Comparison of ENCODE assay signal across 28 mouse cellular contexts in genomic region chr10:122542573-122542972, GRCm38 (mm10).
DNase-seq lines count a peak whose midpoint lies in the region; ATAC-seq lines count a peak whose summit lies in the region.
"Had no signal": no experiment of that assay in that cellular context is flagged by ENCODE, and none has a peak within 500 bp of the region (broad histone marks: within the 10 kb centered on the region; RNA-seq: fewer than 3 reads in every experiment).

No protein-coding gene starts in this region.

- no peaks in the 10 kb centered on the region for H3K27me3 ChIP-seq in forebrain, embryonic 13.5 days
- no peaks in the 10 kb centered on the region for H3K27me3 ChIP-seq in forebrain, embryonic 11.5 days (ENCODE audit: control insufficient read depth, insufficient read depth, low read length)
- no peaks in the 10 kb centered on the region for H3K27me3 ChIP-seq in lung, embryonic 15.5 days
- no peaks in the 10 kb centered on the region for H3K27me3 ChIP-seq in limb, embryonic 10.5 days (ENCODE audit: low read depth, poor library complexity, severe bottlenecking)
- H3K27me3 ChIP-seq: embryonic facial prominence, embryonic 13.5 days; forebrain, embryonic 15.5 days; heart, embryonic 12.5 days; heart, embryonic 15.5 days had no signal

- DNase-seq in adrenal gland, postnatal 10 days: peak; percentile 22
- DNase-seq in adrenal gland, adult 8-10 months: no peak
- DNase-seq in forebrain, embryonic 11.5 days (ENCODE audit: low spot score): no peak
- DNase-seq in lung, postnatal 10 days: no peak
- peak; percentile 16 for DNase-seq in testis, postnatal 14 days (ENCODE audit: low spot score)
- DNase-seq in limb, embryonic 10.5 days (ENCODE audit: low spot score): no peak
- DNase-seq: cerebellum, adult 11 months; cerebellum, adult 2 months; cerebellum, adult 9-11 months; cerebellum, postnatal 25 days; gastrocnemius, adult 2 months; gastrocnemius, postnatal 14 days; heart, adult 18-20 months; heart, postnatal 36 days; kidney, adult 18-20 months had no signal

- H3K4me1 ChIP-seq in forebrain, embryonic 13.5 days: no peaks in the 10 kb centered on the region
- H3K4me1 ChIP-seq in forebrain, embryonic 11.5 days (replicated peaks; ENCODE audit: control insufficient read depth, insufficient read depth, low read length): no peaks in the 10 kb centered on the region
- H3K4me1 ChIP-seq in lung, embryonic 15.5 days: no peaks in the 10 kb centered on the region
- H3K4me1 ChIP-seq in limb, embryonic 10.5 days: no peaks in the 10 kb centered on the region

- H3K9me3 ChIP-seq in forebrain, embryonic 13.5 days (replicated peaks): no peaks in the 10 kb centered on the region; the same call in 1 of the 2 replicates
- H3K9me3 ChIP-seq in forebrain, embryonic 11.5 days (ENCODE audit: control insufficient read depth, low read length): no peaks in the 10 kb centered on the region
- no peaks in the 10 kb centered on the region for H3K9me3 ChIP-seq in lung, embryonic 15.5 days
- no peaks in the 10 kb centered on the region for H3K9me3 ChIP-seq in limb, embryonic 10.5 days (replicated peaks)
- H3K9me3 ChIP-seq: embryonic facial prominence, embryonic 13.5 days; forebrain, embryonic 10.5 days; forebrain, embryonic 15.5 days; heart, embryonic 15.5 days had no signal

- no peak overlapping the region for H3K27ac ChIP-seq in forebrain, embryonic 13.5 days
- no peak overlapping the region for H3K27ac ChIP-seq in forebrain, embryonic 11.5 days (ENCODE audit: low read depth, low read length)
- H3K27ac ChIP-seq in lung, embryonic 15.5 days: no peak overlapping the region
- H3K27ac ChIP-seq in limb, embryonic 10.5 days: no peak overlapping the region
- H3K27ac ChIP-seq: embryonic facial prominence, embryonic 13.5 days; forebrain, embryonic 10.5 days; forebrain, embryonic 15.5 days; gastrocnemius, adult 2 months; heart, embryonic 15.5 days; hindbrain, embryonic 14.5 days; hindbrain, postnatal 0 days had no signal

- no peak overlapping the region for H3K4me2 ChIP-seq in forebrain, embryonic 13.5 days
- no peak overlapping the region for H3K4me2 ChIP-seq in forebrain, embryonic 11.5 days (ENCODE audit: low read depth, low read length, severe bottlenecking)
- no peak overlapping the region for H3K4me2 ChIP-seq in lung, embryonic 15.5 days
- H3K4me2 ChIP-seq: embryonic facial prominence, embryonic 13.5 days; forebrain, embryonic 15.5 days; heart, embryonic 12.5 days; heart, embryonic 15.5 days; hindbrain, embryonic 14.5 days had no signal

- WGBS in forebrain, embryonic 13.5 days: 67% methylated on average over 9 of the region's 9 CpGs
- 71% methylated on average over 9 of the region's 9 CpGs for WGBS in forebrain, embryonic 11.5 days
- 52% methylated on average over 9 of the region's 9 CpGs for WGBS in lung, embryonic 15.5 days
- 62% methylated on average over 9 of the region's 9 CpGs for WGBS in limb, embryonic 10.5 days

- H3K36me3 ChIP-seq in forebrain, embryonic 13.5 days (ENCODE audit: poor library complexity, severe bottlenecking): no peaks in the 10 kb centered on the region
- no peaks in the 10 kb centered on the region for H3K36me3 ChIP-seq in forebrain, embryonic 11.5 days (ENCODE audit: control insufficient read depth, insufficient read depth, low read length)
- no peaks in the 10 kb centered on the region for H3K36me3 ChIP-seq in lung, embryonic 15.5 days
- H3K36me3 ChIP-seq in limb, embryonic 10.5 days: no peaks in the 10 kb centered on the region
- H3K36me3 ChIP-seq: embryonic facial prominence, embryonic 13.5 days; forebrain, embryonic 10.5 days; forebrain, embryonic 15.5 days; heart, embryonic 12.5 days; heart, embryonic 15.5 days had no signal

- 0 out of 2 replicates have a peak, but pooled peaks have one; percentile 36 for ATAC-seq in forebrain, embryonic 13.5 days
- no peak for ATAC-seq in forebrain, embryonic 11.5 days (replicated peaks; ENCODE audit: low FRiP score)
- 0 out of 2 replicates have a peak, but pooled peaks have one; percentile 11 for ATAC-seq in lung, embryonic 15.5 days (ENCODE audit: borderline replicate concordance, extremely low read depth, low FRiP score, low TSS enrichment)
- ATAC-seq: activated CD4-positive, CD25-positive, alpha-beta regulatory T cell, adult 4 months; CD4-positive, CD25-positive, alpha-beta regulatory T cell, adult 4 months; forebrain, embryonic 15.5 days; hindbrain, postnatal 0 days; inflammation-experienced regulatory T-cells, adult 6 months; intestine, embryonic 16.5 days had no signal

- no peak overlapping the region for H3K4me3 ChIP-seq in forebrain, embryonic 13.5 days
- H3K4me3 ChIP-seq in forebrain, embryonic 11.5 days (ENCODE audit: low read depth, low read length): no peak overlapping the region
- no peak overlapping the region for H3K4me3 ChIP-seq in lung, embryonic 15.5 days
- H3K4me3 ChIP-seq in limb, embryonic 10.5 days: no peak overlapping the region
- H3K4me3 ChIP-seq: embryonic facial prominence, embryonic 13.5 days; forebrain, embryonic 10.5 days; forebrain, embryonic 15.5 days; gastrocnemius, adult 2 months; heart, embryonic 12.5 days; heart, embryonic 15.5 days had no signal

- no peak overlapping the region for H3K9ac ChIP-seq in forebrain, embryonic 13.5 days
- H3K9ac ChIP-seq in forebrain, embryonic 11.5 days (ENCODE audit: low read length): no peak overlapping the region
- H3K9ac ChIP-seq in lung, embryonic 15.5 days: no peak overlapping the region
- H3K9ac ChIP-seq: embryonic facial prominence, embryonic 13.5 days; forebrain, embryonic 15.5 days; heart, embryonic 12.5 days; heart, embryonic 15.5 days; hindbrain, embryonic 14.5 days had no signal

Comparison
In these comparisons a context has a peak if more than half of its experiments do, and no peak if none do; other contexts are left out.
1. DNase-seq: peak in adrenal gland, postnatal 10 days (single experiment) and testis, postnatal 14 days (single experiment); none in adrenal gland, adult 8-10 months (single experiment), forebrain, embryonic 11.5 days (single experiment), lung, postnatal 10 days (single experiment) and limb, embryonic 10.5 days (single experiment).